Mouse (Mus musculus) monocyte, adult 2 months (primary cell): Measurements from ENCODE around the gene Gm8113.
"Not testable (repeated sequence)": the region's sequence is repeated elsewhere in the genome, so short reads cannot be mapped to it uniquely, and the experiment has no call there.

ENCODE experiments used
- DNase-seq, 2 experiments: peaks; one replicate each; pipeline ENCODE4 v3.0.0; 2022; ENCODE audit warnings: low spot score in 2 of 2, low read depth in 1 of 2

The Gm8113 gene

DNA sequence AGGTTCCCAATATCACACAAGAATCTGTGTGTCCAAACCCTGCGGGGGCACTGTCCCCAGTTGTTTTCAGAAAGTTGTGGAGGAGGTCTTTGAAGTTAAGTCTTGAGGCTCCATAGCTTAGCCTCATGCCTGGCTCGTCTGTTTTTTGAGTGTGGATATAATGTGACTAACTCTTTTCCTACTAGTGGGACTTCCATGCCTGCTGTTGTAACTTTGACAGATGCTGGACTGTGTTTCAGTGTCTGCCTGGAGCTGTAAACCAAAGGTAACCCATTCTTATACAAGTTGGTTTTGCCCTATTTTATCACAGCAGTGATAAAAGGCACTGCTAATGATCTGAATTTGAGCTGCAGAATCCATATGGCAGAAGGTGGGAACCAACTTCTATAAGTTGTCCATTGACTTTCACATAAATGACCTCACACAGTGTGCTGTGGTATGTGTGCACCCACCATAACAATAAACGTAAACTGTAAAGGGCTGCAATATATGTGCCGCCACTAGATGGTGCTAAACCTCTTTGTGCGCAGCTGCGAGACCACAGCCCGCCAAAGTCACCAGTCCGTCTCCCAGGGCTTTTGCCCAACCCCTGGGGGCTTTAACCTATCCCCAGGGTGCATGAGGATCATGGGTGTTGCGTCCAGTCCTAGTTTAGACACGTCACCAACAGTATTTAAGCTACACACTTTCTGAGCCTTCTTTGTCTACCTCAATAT is at the start of gene Gm8113:
TSS of gene Gm8113 (plus strand) at position 703 of the 716 bp plus-strand sequence.
- DNase-seq, result peak in 1 of 2 experiments; percentile 2

GRCm38 (mm10) chr14:43875417-43875816 is 49.8 kb upstream of the Gm8113 start, which contains the start of gene Ear1:
TSS of gene Ear1 (minus strand) at chr14:43875517.
- not testable (repeated sequence) for DNase-seq

GRCm38 (mm10) chr14:43877789-43878188 is 47.4 kb upstream of the Gm8113 start:
- DNase-seq, result not testable (repeated sequence)

DNA sequence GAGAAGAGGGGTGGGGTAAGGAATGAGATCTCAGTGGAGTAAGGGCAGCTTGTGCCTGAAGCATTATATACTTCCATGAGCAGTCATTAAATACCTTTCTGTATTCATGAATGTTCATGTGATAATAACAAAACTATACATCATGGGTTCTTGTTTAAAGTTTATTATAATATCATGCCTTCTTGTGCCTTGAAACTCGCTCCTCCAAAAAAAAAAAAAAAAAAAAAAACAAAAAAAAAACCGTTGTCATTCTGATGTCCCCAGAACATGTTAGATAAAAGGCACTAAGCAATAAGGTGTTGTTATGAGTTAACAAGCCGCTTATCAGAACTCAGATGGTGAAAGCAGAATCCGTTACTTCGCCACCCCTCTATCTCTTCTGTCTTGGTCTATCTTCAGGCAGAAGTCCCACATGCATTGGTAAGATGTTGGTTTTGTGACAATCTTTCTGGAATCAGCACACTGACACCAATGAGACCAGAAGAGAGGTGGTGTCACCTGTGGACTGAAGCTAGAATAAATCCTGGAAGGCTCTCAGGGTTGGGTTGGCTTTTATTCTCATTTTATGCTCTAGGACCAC is 45.1 kb upstream of the Gm8113 start:
- not testable (repeated sequence) for DNase-seq

GRCm38 (mm10) chr14:43886235-43886634 is 39.0 kb upstream of the Gm8113 start:
- DNase-seq, result not testable (repeated sequence)

DNA sequence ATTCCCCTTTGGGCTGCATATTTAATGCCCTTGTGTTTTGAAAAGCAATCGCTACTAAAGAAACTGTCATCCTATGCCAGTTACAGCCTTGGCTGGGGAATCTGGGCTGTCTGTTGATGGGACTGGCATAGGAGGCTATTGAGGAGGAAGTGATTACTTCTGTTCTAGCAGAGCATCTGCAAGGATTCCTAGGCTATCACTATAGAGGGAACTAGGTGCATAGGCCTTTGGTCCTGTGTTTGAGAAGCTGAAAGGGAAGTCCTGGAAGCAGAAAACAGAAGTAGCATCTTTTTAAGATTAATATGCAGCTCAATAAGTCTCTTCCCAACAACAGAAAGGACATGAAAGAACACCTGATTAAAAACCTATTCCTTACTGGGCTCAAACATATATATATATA is 33.9 kb upstream of the Gm8113 start:
- not testable (repeated sequence) for DNase-seq

- not testable (repeated sequence) for DNase-seq
Measured at GRCm38 (mm10) chr14:43895357-43895756, 29.8 kb upstream of the Gm8113 start.

DNA sequence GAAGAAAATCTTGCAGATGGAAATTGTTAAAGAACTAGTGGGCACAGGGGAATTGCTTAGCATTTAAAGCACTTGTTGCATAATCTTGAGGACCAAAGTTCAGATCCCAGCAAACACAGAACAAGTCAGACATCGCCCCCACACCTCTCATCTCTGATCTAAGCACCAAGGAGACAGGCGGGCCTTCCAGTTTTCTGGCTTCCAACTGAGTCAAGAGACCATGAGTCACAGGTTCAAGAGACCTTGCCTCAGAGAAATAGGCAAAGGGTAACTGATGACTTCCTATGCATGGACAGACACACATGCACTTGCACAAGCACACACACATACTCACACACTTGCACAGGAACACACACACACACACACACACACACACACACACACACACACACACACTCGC is 26.6 kb upstream of the Gm8113 start:
- not testable (repeated sequence) for DNase-seq

GRCm38 (mm10) chr14:43918214-43918613 is 7.0 kb upstream of the Gm8113 start:
- DNase-seq, result not testable (repeated sequence)

DNA sequence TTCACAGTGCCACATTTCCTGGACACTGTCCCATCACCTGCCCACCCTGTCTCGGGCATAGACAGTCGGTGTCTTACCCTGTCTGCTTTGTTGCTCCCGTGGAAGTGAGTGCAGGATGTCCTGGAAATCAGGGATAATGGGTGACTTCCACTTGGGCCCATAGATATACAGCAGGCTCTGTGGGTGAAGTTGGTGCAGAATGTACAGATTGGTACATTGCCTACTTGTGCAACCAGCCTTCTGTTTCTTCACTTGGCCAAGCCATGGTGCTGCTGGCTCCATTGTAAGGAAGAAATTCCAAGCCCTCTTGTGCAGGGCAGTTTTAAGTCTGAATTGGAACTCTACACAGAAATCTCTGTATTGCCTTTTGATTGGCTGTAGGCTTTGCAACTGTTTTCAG is 1.7 kb upstream of the Gm8113 start, which contains the start of gene Ear10:
TSS of gene Ear10 (minus strand) at position 101 of the 400 bp plus-strand sequence.
- DNase-seq, result not testable (repeated sequence)

DNA sequence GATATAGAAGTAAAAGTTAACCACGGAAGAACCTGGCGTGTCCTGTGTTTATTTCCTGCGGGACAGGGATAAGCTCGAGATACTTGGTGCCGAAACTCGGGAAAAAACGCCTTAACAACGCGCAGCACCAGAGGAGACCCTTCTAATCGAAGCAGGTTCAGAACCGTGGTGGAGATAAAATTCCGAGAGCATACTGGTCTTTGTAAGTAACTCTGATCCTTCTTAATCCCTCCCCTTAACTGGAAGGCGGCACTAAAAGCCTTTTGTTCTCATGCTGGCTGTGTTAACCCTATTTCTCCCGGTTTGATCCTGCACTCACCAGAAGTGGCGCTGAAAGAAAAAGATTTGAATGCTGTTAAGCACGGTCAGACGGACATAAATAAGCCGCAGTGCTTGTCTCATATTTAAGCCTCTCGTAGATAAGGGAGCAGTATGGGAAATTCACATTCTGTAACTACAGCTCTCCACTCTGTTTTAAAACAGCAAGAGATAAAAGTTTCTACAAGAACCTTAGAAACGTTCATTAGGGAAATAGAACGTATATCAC is 287 bp downstream of the Gm8113 start:
- DNase-seq, result not testable (repeated sequence)

- DNase-seq, result peak in 1 of 2 experiments; percentile 1
Measured at GRCm38 (mm10) chr14:43932991-43933390, 7.8 kb downstream of the Gm8113 start.

GRCm38 (mm10) chr14:43933399-43933798 is 8.2 kb downstream of the Gm8113 start:
- DNase-seq, result not testable (repeated sequence)

- not testable (repeated sequence) for DNase-seq
Measured at GRCm38 (mm10) chr14:43953382-43953781, 28.2 kb downstream of the Gm8113 start.

- not testable (repeated sequence) for DNase-seq
Measured at GRCm38 (mm10) chr14:43955074-43955473, 29.9 kb downstream of the Gm8113 start.

GRCm38 (mm10) chr14:43956769-43957168 is 31.6 kb downstream of the Gm8113 start, which contains the start of gene Ang5:
TSS of gene Ang5 (plus strand) at chr14:43957069.
- DNase-seq, result not testable (repeated sequence)
